Mouse (Mus musculus): ENCODE data around the gene Mocs3.
A peak's percentile ranks its signal among the peaks of the same experiment; 100 is the strongest.

Mocs3 gene

DNA sequence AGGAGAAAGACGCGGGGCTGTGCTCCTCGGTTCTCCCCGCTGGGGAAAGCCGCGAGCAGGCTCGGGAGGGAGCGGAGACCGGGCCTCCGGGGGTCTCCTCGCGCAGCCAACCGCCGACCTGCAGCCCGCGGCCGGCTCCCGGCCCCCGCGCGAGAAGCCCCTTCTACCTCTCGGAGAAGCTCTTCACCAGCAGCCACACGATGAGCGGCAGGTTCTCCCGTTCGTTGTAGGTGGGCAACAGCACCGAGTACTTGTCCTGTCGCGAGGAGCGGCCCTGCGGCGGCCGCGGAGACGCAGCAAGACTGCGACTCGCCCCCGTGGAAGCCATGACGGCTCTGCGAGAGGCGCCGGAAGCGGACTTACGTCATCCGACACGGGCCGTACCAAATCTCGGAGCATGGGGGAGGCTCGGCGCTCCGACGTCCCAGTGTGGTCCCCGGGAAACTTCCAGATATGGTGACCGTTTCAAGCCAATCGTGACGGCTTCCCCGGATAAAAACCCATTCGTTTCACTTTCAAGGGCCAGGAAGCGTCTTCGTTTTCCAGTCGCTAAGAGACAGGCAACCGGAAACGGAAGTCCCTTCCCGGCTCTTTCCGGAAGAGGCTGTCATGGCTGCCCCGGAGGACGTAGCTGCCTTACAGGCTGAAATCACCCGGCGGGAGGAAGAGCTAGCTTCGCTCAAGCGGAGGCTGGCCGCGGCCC, at the start of gene Mocs3, which contains the start of the genes Gm20716 and Dpm1:
Mocs3 (plus strand) TSS at position 597 of the 703 bp plus-strand sequence.
Gm20716 (minus strand) TSS at position 339 of the 703 bp plus-strand sequence.
Dpm1 (minus strand) TSS at position 566 of the 703 bp plus-strand sequence.
- peak; percentile 94 for DNase-seq (ENCODE audit: low read depth)

DNA sequence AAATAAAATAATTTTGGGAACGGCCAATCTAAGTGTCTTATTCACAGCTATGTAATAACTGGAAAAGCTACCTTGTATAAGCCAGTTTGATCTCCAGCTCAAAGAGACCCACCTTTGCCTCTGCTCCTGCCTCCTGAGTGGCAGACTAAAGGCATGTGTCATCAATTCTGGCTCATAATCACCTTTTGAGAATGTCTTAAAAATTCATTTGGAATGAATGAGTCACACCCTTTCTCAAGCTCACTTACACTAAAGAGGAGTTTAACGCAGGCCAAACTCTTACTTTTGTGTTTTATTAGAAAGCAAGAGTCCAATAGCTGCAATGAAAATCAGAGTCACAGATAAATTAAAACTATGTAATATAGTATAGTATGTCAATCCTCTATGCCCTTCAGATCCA, 38.6 kb upstream of the Mocs3 start:
- DNase-seq (ENCODE audit: low read depth): no peak

DNA sequence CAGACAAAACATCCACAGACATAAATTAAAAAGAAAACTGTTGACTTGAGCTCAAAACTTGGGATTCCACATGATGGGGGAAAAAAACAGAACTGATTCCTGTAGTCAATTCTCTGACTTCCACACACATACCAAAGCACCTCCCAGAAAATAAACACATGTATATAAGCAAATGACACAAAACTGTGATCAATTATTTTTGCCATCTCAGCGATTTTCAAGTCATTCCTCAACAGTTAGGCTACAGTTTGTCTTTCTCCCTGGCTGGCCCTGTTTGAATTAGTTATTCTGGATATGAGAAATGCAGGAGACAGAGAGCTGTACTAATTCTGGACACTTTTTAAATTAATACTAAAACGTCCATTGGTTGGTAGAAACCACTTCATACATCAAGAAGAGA, 36.7 kb upstream of the Mocs3 start:
- DNase-seq (ENCODE audit: low read depth): no peak

DNA sequence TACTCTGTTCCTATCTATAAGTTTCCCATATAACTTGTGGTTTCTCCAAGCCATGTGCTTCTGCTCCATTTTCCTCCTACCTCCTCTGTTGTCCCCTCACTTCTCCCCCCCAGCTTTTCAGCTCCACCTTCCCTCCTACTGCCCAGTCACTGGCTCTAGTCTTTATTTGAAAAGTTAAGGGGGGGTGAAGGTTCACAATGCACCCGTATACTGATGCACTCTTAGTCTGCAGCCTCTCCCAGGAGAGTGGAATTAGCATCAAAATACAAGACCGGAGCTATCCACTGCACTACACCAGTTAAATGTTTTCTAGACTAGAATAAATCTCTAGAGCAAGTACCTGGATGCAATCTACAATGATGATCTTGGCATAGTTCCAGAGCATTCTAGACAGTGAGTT, 34.7 kb upstream of the Mocs3 start:
- DNase-seq (ENCODE audit: low read depth): no peak

DNA sequence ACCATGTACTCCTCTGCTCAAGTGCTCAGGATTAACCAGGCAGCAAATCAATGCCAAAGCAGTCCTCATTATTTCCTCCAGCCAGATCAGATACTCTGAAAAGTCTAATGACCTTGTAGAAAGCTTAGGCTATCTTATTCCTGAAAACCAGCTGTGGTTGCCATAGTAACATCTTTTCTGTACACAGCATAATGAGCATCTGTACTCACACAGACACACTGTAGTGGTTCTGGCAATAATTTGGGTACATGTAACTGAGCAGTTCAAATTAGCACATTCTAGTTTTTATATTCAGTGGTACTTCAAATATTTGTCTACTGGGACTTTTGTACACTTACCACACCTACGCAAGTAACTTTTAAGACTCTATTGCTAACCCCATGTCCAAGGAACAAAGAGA, 32.0 kb upstream of the Mocs3 start:
- no peak for DNase-seq (ENCODE audit: low read depth)

DNA sequence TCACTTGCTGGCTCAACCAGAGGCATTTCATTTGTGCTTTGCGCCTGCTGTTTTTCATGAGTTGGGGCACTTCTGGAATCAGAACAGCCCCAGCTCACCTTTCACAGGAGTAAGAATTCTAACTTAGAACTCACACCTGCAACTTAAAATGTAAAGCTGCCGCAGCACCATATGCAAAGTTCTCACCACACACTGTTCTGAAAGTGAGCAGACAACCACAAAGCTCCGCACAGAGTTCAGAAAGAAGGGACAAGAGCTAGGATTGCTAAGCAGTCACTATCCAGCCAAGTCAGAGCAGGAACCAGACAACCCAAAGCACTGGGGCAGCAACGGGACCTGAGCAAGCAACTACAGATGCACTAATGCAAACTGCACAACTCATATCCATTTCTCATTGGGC, 30.9 kb upstream of the Mocs3 start:
- no peak for DNase-seq (ENCODE audit: low read depth)

DNA sequence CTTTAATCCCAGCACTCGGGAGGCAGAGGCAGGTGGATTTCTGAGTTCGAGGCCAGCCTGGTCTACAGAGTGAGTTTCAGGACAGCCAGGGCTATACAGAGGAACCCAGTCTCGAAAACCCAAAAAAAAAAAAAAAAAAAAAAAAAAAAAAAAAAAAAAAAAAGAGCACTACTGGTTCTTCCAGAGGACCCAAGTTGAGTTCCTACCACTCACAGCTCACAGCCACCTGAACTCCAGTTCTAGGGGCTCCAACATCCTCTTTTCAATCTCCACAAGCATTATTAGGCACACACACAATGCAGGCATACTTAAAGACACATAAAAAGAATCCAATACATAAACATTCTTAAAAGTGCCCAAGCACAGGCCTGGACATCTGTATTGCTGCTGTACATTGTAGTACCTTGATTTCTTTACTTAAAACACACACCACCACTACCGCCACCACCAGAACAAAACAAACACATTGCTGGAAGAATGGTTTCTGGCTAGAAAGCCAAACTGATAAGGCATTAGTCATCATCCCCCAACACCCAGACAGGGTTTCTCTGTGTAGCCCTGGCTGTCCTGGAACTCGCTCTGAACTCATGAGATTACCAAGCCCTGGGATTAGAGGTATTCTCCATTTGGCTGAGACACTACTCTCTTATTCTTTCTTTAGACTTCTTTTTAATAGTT, 30.3 kb upstream of the Mocs3 start:
- no peak for DNase-seq (ENCODE audit: low read depth)

DNA sequence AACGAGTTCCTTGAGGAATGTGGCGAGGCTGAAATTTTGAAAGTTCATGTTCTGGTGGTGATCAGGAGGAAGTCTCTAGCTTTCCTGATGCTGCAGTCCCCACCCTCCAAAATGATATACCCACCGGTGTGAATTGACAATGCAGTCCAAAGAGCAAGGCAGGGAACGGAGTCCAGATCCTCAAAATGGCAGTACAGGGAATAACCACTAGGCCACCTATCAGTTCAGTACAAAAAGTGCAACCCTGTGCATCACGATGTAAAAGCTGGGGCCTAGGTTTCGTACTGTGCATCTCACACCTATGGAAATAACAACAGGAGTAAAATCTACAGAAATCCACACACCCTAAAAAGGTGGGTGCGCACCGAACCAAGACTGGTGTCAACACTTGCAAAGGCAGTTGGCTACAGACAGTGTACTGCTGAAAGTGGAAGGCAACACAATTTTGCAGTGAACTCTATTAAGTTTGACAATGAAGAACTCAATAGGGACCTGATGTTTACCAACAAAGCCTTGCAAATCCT, 25.9 kb upstream of the Mocs3 start:
- DNase-seq (ENCODE audit: low read depth): no peak

DNA sequence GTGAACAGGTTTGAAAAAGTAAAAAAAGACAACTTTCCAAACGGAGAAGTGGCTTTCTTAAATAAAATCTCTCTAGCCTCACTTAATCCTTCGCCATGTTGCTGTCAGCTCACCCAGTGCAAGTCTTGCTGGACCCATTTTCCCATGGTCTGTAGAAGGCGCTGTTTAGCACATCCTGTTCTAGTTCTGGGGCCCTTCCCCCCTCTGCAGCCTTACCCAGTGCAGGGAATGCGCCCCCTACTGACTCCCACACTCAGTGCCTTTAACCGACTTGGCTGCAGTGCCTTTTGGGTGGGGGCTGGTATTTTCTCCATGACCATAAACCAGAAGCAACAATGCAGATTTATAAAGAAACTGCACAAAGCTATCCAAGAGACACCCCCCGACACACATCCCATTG, 25.2 kb upstream of the Mocs3 start:
- peak; percentile 98 for DNase-seq (ENCODE audit: low read depth)

DNA sequence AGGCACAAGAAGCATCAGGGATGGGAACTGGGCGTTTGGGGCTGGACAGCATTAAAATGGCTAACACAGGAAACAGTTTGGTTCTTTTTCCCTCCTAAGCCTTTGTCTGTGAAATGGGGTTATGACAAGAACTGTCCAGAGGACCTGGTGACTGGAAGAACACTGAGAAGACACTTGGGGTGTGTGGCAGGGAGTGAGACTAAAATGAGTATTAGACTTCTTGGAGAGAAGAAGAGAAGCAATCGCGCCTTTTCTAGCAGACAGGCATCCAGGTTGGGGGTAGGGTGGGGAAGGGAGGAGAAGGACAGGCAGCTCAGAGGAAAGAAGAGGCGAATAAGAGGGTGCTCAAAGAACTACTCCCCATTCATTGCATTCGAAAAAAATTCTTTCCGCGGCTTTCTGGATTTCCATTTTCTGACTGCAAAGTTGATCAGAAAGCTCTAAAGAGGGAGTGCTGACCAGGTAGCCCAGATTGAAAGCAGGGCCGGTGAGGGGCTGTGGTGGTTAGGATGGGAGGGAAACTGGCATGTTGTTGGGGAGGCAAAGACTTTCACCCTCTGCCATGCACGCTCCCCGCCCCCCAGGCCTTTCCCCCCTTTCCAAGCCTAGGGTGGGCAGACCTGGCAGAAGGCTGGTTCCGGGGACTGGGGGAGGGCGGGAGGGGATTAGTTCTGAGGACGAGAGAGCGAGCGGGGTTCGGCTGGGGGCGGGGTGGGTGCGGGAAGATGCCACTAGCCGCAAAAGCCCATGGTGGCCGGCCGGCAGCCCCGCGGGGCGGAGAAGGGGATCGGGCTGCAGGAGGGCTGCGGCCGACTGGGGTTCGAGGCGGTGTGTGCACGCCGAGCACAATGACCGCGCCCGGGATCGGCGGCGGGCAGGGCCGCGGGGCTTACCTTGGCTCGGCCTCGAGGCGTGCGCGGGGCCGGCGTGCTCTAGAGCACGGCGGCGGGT, 24.5 kb upstream of the Mocs3 start:
- peak; percentile 47 for DNase-seq (ENCODE audit: low read depth)

DNA sequence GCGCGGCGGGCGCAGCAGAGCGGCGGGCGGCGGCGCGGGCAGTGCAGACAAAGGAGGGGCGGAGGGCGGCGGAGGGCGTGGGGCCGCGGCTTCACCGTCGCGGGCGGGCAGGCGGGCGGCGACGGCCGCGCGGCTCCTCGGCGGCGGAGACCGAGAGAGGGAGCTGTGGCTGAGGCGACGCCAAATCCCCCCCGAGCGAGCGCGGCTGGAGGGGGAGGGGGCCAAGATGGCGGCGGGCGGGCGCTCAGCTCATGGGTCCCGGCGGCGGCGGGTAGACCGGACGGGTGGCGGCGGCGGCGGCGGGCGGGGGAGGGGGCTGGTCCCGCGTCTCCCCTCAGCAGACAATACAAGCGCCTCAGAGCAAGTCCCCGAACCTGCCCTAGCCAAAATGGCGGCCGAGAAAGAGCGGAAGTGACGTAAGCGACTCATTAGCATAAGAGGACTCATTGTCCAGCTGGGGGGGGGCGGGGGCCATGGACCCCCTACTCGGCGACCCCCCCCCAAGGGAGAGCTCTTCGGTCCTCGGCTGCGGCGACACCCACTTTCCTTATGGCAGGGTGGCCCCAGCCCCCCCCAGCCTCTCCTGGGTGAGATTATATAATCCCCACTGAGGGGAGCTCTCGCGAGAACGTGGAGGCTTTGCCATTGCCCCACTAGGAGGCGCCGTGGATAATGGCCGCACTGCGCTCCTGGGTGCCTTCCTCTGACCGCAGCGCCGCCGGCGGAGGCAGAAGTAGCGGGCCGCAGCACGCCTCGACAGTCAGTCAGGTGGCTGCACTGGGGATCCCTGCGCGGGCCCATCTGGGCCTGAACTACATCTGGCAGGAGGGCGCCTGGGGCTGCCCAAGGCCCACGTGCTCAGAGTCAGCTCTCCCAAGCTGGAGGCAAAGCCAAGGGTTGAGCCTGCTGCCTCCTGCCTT, 23.4 kb upstream of the Mocs3 start, which contains the start of gene Adnp:
Adnp (minus strand) TSS at position 388 of the 920 bp plus-strand sequence.
- peak; percentile 99 for DNase-seq (ENCODE audit: low read depth)

DNA sequence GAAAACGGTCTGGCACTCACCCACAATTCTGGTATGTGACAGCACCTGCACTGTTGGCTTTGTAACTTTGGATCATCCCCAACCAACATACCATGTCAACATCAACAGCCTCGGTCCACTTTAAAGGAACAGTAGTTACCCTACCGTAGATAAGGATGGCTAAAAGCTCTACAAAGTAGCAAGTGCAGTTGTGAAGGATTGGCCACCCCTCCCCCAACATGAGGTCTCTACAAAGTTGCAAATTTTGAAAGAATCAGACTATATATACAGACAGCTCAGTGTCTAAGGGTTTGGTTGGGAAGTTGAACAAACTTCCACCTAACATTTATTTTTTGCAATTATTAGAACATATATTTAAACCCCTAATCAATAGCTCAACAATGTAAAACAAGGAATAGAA, 22.5 kb upstream of the Mocs3 start:
- DNase-seq (ENCODE audit: low read depth): no peak

DNA sequence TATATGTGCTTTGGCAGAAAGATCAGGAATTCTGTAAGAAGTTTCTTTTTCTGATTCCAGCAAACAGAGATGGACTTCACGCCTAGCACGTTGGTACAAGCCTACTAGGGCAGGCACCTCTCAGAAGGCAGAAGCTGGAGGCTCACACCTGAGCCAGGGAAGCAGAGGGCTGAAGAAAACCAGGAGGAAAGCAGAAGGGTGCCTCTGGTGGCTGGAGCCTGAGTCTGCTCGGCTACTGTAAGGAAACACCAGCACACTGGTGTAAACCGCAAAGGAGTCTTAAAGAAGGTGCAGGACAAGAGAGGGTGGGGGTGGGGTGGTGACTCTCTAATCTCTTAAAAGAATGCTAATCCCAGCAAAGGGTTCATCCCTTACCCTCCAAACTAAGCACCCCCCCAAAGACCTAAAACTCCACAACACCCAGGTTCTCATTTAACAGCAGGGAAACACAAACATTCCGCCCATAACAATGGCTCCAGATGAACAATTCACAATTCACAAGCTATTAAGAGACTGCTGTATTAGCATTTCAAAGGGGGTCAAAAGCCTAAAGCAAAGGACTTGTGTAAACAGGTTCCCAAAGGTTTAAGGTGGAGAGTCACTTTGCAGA, 16.5 kb upstream of the Mocs3 start:
- no peak for DNase-seq (ENCODE audit: low read depth)

DNA sequence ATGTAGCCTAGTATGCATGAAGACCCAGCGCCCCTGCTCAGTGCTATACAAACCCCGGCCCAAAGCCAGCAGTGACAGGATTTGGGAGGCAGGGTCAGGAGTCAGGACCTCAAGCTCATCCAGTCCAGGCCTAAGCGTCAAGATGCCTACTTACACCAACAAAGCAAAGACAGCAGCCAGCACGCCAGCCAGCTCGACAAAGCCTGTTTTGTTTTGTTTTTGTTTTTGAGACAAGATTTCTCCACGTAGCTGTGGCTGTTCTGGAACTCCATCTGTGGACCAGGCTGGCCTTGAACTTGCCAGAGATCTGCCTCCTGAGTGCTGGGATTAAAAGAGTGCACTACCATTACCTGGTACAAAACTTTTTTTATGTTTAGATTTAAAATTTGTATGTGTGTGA, 7.1 kb upstream of the Mocs3 start:
- DNase-seq (ENCODE audit: low read depth): no peak

DNA sequence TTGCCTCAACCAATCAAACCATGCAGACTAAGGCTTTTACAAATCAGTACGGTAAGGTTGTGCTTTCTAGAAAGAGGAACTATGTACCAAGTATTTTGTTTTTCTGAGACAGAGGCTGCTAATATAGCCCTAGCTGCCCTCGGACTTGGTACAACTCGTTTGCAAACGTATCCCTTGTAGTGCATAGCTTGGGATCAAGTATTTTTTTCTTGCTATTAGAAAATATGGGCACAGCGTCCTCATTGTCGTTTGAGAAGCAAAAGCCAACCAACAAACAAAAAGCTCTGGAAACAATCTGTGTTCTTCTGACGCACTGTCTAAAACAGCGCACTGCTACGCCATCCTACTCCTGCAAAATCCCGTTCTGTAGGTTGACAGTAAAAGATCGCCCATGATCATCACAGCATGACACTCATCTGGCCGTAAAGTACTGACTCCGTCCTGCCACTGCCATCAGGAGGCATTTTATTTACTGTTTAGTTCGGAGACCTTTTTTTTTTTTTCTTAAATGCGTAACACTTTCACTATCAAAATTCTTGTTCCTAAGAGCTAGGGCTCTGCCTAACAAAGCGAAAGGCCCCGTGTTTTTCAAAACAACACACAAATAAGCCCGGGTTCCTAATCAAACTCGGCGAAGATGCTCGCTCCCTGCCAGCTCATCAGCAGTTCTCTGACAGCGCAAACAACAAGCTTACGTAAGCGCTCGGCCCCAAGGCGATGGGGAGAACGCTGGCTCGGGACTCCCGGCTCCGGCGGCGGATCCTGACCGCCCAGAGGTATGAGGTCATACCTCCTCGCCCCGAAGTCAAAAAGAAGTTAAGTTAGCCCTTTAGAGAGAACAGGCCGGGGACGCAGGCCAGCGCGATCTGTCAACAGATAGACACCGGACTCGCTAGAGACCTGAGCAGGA, 1.1 kb upstream of the Mocs3 start:
- DNase-seq (ENCODE audit: low read depth): peak; percentile 65

DNA sequence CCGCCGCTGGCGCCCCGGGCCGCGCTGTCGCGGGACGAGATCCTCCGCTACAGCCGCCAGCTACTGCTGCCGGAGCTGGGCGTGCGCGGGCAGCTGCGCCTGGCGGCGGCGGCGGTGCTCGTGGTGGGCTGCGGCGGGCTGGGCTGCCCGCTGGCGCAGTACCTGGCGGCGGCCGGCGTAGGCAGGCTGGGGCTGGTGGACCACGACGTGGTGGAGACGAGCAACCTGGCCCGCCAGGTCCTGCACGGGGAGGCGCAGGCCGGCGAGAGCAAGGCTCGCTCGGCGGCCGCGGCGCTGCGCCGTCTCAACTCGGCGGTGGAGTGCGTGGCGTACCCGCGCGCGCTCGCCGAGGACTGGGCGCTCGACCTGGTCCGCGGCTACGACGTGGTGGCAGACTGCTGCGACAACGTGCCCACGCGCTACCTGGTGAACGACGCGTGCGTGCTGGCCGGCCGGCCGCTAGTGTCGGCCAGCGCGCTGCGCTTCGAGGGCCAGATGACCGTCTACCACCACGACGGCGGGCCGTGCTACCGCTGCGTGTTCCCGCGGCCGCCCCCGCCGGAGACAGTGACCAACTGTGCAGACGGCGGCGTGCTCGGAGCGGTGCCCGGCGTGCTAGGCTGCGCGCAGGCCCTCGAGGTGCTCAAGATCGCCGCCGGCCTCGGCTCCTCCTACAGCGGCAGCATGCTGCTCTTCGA, 500 bp downstream of the Mocs3 start:
- no peak for DNase-seq (ENCODE audit: low read depth)

DNA sequence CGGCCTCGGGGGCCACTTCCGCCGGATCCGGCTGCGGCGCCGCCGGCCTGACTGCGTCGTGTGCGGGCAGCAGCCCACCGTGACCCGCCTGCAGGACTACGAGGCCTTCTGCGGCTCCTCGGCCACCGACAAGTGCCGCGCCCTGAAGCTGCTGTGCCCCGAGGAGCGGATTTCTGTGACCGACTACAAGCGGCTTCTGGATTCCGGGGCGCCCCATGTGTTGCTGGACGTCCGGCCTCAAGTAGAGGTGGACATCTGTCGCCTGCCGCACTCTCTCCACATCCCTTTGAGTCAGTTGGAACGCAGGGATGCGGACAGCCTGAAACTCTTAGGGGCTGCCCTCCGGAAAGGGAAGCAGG, 1.0 kb downstream of the Mocs3 start:
- DNase-seq (ENCODE audit: low read depth): no peak

DNA sequence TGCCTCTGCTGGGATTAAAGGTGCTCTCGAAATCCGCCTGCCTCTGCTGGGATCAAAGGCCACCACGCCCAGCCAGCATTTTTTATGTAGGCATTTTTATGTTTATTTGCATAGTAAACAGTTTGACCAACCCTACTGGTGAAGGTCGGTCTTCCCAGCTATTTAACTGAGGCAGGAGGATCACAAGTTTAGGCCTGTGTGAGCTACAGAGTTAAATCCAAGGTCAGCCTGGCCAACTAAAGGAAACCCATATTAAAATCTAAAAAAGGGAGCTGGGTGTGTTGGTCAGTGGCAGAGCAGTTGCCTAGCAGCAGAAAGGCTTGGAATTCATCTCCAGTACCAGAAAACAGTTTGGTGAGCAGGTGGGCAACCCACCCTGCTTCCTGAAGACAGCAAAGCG, 2.9 kb downstream of the Mocs3 start:
- no peak for DNase-seq (ENCODE audit: low read depth)

DNA sequence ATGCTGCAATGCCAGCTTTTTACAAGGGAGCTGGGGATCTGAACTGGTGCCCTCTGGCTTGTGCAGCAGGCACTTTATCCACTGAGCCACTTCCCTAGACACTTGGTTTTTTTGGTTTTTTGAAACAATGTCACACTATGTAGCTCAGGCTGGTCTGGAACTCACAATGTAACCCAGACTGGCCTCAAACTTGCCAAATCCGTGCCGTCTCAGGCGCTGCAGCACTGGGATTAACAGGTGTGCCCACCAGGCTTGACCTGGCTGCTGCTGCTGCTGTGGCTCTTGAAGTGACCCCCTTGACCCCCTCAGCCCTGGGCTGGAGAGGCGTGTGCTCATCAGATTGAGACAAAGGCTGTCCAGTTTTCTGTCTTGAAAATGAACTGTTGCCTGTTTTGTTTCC, 7.9 kb downstream of the Mocs3 start:
- DNase-seq (ENCODE audit: low read depth): no peak

Data from naive thymus-derived CD4-positive, alpha-beta T cell, adult 2 months (primary cell).